Mouse (Mus musculus) stomach, postnatal 0 days (tissue): ENCODE results near the gene Dock2.

Experiments used
- CTCF ChIP-seq: IDR thresholded peaks from 2 replicates; pipeline ENCODE4 v1.5.1; 2016; ENCODE audit warnings: antibody characterized with exemption, low read depth, mild to moderate bottlenecking, moderate library complexity
- EP300 ChIP-seq: optimal IDR thresholded peaks from 2 replicates; pipeline ENCODE3; 2016; ENCODE audit warnings: antibody characterized with exemption

- TF ChIP-seq CTCF: no peak
- no peak for TF ChIP-seq EP300
These were observed 44.7 kb downstream of the Dock2 start for GRCm38 (mm10) chr11:34738945-34739344.
